Mouse (Mus musculus): ENCODE results near the gene Hesx1.

- TF ChIP-seq CTCF (IDR thresholded peaks at IDR 0.05), result no peak
- TF ChIP-seq EP300 (IDR thresholded peaks at IDR 0.05), result no peak
Observed at GRCm38 (mm10) chr14:27051511-27051895, 57.3 kb downstream of the Hesx1 start.

All from lung, postnatal 0 days (tissue).